Mouse (Mus musculus) cerebellum, postnatal 14 days (tissue): ENCODE data around the gene Dbx2.

ENCODE experiments used
- DNase-seq, 2 experiments: peaks; one replicate each; pipeline ENCODE4 v3.0.0; 2021; ENCODE audit warnings: mixed read lengths in 2 of 2

Gene Dbx2

DNA sequence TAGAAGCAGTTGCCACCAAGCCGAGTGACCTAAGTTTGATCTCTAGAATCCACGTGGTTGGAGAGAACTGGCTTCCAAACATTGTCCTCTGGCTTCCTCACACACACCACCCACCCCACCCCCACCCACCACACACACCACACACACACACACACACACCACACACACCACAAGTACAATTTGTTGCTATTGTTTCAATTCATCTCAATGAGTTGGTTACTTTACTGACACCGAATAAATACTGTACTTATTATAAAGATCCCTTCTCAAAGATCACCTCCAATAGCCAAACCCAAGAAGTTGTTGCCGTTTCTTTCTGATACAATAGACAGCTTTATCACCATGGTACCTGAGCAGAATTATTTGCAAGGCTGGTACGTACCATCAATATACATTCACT lies at the start of gene Dbx2:
Gene Dbx2, minus strand, starts transcription at position 101 of the 400 bp plus-strand sequence.
- DNase-seq, result no peak

DNA sequence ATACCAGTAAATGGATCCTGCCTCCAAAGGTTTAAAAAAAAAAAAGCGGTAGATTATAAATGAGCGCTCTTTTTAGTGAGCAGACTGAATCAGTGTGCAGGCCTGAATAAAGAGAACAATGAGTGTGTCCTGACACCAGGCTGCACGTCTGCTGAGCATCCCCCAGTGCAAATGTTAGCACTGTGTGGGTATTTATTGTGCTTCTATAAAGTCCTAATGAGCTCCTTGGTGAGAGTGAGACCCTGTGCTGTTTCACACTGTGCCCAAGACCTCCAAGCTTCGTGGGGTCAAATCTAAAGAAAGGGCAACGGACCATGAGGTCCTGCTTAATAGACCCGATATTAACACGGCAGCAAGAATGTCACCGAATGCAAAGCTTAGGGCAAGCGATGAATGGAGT lies 46.4 kb upstream of the Dbx2 start:
- DNase-seq, result no peak

- no peak for DNase-seq
Measured at GRCm38 (mm10) chr15:95701573-95701972, 45.8 kb upstream of the Dbx2 start.

- DNase-seq, result no peak
Measured at GRCm38 (mm10) chr15:95699371-95699770, 43.6 kb upstream of the Dbx2 start.

- DNase-seq, result peak; percentile 50 to 66
Measured at GRCm38 (mm10) chr15:95693759-95694158, 38.0 kb upstream of the Dbx2 start.

DNA sequence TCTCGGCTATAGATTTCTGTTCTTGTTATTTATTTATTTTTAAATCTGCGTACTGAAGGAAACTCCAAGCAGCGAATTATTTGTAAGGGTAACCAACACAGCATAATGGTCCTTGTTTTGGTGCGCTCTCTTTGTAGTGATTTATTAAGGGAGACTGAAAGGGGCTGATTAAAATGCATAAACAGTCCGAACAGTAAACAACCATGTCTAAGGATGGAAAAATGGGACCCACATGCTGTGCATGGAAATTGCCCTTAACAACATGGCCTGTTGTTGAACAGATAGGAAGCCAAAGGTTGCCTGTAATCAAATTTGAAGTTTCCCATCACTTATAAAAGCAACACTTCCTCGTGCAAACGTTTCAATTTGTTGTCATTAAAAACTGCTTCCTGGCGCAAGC lies 35.8 kb upstream of the Dbx2 start:
- no peak for DNase-seq

GRCm38 (mm10) chr15:95691129-95691528 lies 35.4 kb upstream of the Dbx2 start:
- DNase-seq, result no peak

DNA sequence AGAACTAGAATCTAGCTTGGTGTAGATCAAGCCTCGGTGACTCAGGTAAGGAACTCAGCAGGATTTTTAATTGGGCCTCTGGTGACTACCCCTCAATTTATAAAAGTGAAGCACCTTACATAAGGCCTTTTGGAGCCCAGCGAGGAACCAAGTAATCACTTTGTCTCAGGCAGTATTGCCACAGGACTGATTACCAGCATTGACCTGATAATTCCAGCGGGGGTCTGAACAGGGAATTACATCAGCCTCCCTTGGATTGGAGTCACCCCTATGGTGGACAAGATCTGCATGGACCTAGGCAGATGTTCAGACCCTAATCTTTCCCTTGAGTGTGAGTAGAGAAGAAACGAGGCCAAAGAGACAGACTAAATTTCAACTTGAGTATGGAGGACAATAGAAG lies 26.9 kb upstream of the Dbx2 start:
- no peak for DNase-seq

DNA sequence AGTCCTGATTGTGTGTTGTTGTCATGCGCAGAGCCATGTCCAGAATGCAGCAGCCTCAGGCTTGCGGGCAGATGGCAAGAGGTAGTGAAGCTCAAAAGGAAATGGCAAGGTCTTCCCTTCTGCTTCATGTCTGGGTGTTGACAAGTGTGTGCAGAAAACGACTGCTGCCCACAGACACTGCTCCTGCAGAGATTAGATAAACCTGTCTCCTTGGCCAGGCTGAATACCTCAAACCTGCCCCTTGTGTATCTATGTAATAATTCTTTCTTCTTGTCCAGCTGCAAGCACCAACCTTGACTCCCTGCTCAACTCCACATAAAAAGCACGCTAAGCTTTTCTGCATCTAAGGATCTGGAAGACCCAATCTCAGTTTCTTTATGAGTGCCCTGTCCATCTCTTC lies 19.9 kb upstream of the Dbx2 start:
- DNase-seq, result peak in 1 of 2 experiments; percentile 17

DNA sequence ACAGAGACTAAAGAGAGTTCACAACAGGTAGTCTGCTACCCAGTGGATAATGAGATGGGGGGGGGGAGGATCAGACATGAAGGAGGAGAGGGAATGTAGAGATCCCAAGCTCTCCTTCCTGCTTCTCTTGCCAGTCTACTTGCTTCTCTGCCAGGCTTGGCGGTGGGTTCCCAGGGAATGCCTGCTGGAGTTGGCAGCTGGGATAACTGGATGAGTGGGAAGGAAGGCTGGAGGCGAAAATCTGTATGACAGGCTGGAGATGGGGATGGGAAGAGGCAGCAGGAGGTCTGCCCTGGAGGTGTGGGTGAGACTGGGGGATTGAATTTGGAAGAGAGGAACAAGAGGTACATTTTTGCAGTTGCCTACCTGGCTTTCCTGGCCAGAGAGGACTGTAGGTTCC lies 19.4 kb upstream of the Dbx2 start:
- peak in 1 of 2 experiments; percentile 43 for DNase-seq

DNA sequence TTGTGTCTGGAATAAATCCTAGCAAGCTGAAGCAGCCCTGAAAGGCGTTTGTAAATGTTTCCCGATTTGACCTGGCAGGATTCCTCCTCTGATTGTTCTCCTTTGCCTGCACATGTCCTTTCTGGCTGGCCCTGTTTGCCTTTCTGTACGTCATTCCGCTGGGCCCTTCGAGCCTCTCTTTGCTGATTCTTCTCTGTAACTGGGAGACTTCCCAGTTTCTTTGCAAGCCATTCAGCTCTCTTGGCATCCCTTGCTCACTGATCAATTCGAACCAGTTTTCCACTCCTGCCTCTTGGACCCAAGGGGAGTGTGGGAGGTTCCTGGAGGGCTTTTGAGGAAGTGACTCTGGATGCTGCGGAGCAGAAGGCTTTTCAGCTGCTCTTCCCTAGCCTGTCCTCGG lies 11.4 kb upstream of the Dbx2 start:
- peak; percentile 21 to 22 for DNase-seq

DNA sequence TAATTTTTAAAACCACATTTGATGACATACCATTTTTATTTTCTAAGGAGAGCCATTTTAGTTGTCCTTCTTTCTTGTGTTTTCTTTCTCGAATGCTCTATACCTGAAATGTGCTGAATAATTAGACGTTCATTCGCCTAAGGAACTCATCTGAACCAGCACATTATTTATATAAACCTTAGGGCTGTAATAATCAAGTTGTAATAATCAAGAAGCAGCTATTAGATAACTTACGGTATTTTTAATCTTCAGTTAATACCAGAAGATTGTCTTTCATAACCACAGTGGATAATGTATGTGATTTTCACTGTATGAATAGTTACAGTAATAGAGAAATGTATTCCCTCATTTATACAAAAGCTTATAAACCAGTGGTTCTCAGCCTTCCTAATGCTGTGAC lies 9.2 kb upstream of the Dbx2 start:
- DNase-seq, result no peak

- DNase-seq, result no peak
Measured at GRCm38 (mm10) chr15:95661718-95662117, 6.0 kb upstream of the Dbx2 start.

- no peak for DNase-seq
Measured at GRCm38 (mm10) chr15:95660368-95660767, 4.6 kb upstream of the Dbx2 start.

GRCm38 (mm10) chr15:95654211-95654897 lies 1.4 kb downstream of the Dbx2 start:
- DNase-seq, result no peak

DNA sequence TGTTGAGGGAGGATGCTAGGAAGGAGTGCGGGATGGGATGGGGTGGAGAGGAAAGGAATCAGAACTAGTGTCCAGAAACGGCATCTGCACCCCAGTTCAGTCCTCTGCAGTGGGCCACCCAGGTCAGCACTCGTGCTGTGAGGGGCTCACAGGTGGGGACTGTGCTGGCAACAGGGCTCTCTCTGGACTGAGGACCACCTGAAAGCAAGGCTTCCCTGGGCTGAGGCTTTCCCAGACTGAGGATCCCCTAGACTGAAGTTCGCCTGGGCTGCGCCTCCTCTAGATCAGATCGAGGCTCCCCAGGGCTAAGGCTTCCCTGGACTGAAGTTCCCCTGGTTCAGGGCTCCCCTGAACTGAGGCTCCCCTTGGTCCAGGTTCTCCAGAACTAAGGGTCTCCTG lies 1.9 kb downstream of the Dbx2 start:
- DNase-seq, result no peak

- DNase-seq, result no peak
Measured at GRCm38 (mm10) chr15:95652898-95653707, 2.7 kb downstream of the Dbx2 start.

GRCm38 (mm10) chr15:95651824-95652223 lies 3.9 kb downstream of the Dbx2 start:
- DNase-seq, result no peak

DNA sequence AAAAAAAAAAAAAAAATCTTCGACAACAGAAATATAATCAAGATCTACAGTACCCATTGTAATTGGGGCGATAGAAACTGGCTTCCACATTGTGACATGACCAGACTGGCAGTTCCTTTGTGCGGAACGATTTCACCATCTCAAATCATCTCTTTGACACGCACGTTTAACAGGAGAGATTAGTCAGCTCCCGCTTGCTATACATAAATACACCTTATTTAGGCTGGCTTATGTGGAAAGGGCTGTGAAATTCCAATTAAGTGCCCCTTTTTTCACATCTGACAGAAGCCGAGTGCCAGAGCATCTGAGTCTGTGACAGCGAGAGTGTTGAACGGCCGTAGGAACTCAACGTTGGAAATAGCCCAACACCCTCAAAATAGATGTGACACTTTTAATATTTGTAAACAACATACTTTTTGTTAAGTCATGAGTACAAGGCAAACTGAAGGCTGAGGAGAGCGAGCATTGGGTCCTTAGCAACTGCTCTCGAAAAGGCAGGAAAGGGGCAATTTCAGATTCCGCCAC lies 12.2 kb downstream of the Dbx2 start:
- no peak for DNase-seq

DNA sequence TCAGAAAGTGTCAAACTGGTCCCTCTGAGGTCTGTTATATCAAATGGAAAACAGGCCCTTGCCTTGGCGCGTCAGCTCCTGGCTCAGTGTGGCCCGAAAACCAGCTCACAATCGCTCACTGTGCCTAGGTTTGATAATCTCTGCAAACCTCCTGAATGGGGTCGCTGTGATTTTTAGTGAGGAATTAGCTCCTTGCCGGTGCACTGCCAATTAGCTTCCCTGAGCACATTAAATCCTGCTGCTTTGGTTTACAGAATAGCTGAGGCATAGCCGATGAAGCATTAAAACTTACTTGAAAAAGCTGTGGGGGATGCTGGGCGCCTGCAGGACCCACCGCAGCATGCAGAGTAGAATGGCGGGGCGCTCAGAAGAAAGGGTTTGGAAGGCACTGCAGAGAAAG lies 15.4 kb downstream of the Dbx2 start:
- DNase-seq, result no peak

- no peak for DNase-seq
Measured at GRCm38 (mm10) chr15:95639829-95640134, 16.0 kb downstream of the Dbx2 start.

DNA sequence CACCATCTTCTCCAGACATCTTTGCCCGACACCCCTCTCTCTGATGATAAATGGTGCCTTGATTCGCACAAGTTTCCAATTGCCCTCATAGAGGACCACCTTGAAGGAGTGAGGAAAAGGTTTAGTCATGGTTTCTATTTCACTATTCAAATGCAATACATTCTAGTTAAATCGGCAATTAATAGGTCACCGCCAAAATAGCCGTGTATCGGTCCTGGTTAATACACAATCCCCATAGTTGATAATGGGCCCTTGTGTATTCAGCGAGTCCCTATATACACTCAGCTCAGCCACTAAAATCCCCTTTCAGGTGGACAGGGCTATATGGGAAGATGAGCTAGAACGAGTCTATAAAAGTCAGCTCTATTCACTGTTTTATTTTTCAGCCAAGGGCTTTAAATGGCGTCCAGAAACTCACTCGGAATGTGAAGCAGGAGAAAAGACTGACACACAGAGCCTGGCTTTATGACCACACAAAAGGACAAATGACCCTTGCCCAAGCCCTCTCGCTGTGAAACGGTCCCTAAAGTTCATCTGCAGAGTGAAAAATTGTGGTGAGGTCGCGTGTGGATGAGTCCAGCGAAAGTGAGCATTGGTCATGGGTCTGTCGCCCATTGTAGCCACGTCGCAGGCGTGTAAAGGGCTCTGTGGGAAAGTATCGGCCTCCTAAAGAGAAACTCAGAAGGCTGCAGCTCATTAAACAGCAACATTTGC lies 16.5 kb downstream of the Dbx2 start:
- no peak for DNase-seq

GRCm38 (mm10) chr15:95624396-95624795 lies 31.4 kb downstream of the Dbx2 start:
- no peak for DNase-seq

GRCm38 (mm10) chr15:95622797-95623196 lies 33.0 kb downstream of the Dbx2 start:
- DNase-seq, result no peak
